Mouse (Mus musculus) kidney, postnatal 36 days (tissue): ENCODE measurements around the gene Foxn3.

Experiments used
- DNase-seq, 2 experiments: peaks; one replicate each; pipeline ENCODE4 v3.0.0; 2021 to 2022; ENCODE audit warnings: mixed read lengths in 2 of 2

The Foxn3 gene

DNA sequence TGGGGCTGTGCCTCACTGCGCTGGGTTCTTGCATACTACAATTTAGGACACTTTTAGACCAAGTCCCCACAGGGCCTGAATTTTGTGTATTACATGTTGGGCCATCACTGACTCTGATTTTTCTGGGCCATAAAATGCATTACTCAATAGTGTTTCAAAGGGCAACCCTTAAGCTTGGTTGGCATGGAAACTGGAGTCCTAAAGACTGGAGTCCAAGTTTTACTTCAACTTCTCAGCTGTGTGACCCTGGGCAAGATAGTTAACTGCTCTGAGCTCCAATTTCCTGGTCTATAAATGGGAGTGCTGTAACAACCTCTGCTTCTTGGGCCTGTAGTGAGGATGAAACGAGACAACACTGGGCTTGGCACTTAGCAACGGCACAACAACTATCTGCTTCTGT is 215.9 kb downstream of the Foxn3 start:
- DNase-seq = peak; percentile 34 to 68

DNA sequence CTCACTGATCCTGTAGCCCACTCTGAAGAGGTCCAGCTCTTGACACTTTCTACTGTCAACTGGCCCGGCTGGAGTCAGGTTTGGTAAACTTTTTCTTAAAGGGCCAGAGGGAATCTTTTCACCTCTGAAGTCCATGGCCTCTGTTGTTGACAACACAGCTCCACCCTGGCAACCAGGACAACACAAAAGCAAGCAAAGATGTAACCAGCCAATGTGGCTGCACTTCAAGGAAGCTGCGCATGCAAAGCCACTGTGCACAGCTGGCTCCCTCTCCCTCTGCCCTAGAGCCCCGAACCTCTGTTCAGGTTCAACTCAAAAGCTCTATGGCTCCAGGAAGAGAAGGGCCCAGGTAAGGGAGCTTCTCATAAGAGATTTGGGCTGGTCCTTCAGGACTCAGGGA is 216.4 kb downstream of the Foxn3 start:
- no peak for DNase-seq

DNA sequence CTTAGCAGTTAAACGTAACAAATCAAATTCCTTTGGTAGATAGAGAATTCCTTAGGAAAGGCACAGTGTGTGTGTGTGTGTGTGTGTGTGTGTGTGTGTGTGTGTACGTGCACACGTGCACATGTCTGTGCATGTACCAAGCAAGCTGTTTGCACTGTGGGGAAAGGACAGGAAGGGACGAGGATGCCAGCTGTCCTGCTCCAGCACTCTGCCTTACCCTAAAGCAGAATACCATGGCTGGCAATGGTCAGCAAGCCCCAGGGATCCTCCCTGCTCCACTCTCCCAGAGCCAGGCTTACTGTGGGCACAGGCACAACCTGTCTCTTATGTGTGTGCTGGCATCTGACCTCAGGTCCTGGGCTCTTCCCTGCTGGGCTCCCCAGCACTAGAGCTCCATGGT is 218.1 kb downstream of the Foxn3 start:
- no peak for DNase-seq

DNA sequence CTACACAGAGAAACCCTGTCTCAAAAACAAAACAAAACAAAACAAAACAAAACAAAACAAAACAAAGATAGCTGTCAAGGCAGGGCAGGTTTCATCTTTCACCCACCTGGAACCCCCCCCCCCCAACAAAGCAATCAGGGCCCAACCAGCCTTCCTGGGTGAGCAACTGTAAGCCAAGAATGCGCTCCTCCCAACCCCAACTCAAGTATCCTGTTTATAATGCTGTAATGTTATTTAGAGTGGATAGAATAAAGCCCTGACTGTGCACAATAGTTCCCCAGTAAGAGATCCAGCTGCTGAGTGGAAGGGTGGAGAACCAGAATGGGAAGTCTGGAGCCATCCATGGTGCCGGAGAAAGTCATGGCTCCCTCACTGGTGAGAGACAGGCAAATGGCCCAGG is 220.0 kb downstream of the Foxn3 start:
- DNase-seq = no peak

DNA sequence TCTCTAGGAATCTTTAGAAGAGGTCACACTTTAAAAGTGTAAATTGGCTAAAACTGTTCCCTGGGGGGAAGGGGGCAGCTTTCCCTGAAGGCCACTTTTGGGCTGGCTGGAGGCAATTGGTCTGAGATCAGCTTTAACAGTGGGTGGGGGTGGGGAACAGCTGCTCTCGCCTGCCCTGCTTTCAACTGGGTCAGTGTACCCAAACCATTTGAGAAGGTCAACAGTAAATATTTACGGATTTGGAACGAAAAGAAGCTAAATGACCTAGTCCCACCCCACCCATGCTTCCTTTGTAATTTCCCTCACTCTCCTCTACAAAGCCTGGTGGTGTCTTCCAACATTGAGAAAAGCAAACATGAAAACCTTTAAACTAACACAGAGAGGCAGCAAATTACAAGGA is 221.2 kb downstream of the Foxn3 start:
- no peak for DNase-seq

DNA sequence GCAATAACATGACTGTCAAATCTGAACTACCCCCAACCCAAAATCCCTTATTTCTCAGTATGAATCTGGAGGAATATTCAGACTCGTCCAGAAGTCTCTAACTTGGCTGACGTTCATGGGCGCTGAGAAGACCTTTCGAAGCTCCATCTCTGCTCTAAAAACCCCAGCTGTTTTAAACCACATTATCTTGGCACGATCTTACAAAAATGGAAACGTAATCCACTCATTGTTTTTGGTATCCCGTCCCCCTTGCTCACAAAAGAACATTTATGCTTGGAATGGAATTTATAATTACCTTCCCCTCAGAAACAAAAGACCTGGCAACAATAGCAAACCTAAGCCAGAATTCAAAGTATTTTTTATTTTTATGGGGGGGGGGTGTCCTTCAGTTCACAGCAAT is 221.6 kb downstream of the Foxn3 start:
- no peak for DNase-seq

DNA sequence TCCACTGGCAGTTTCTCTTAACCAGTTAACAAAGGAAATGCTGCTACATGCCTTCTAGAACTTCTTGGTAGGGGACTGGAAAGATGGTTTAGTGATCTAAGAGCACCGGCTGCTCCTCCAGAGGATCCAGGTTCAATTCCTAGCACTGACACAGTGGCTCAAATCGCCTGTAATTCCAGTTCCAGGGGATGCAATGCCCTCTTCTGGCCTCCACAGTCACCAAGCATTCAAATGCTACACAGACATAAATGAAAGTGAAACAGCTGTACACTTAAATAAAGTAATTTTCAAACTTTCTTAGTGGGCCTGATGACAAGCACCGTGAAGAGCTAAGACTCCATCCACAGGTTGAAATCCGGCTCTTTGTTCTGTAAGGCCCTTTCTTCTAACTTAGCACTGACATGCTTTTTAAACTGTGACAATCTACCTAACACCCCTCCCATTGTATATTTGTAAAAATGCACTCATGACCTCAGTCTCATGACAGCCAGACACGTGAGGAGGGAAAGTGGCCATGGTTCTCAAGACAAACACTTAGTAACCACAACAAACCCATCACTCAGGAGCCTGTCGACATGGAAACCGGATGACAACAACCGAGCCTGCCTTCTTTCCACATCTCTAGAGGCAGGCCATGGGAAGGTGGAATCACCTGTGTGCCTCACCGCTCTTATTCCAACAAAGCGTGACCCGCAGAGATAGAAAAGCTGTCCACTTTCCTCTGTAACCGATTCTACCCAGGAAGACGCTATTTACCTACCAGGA is 222.8 kb downstream of the Foxn3 start:
- DNase-seq = no peak

DNA sequence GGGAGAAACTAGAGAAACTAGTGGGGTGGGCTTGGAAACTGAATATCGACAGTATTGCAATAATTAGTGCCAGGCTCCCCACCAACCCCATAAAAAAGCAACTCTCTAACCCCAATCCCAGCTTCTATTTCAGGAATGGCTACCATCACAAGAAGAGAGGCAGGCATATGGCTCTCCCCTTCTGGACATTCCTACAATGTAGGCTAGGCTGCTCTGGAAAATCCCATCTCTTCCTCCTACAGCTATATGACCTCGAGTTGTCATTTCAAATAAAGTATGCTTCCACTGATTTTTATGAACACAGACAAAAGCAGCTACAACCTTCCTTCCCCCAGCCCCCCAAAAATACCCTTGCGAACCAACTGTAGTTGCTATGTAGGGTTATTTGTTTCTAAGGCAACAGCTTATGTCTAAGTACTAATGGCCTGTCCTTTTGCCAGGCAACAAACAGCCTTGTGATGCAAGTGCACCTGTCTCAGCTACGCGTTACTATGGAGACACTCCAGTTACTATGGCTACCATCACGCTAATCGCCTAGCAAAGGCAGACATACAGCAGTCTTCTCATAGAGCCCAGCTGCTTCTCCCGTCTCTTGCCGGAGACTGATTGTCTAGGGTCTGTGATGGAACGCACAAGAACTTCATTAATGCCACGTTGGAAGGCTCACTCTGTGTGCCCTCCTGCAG is 223.6 kb downstream of the Foxn3 start:
- no peak for DNase-seq

DNA sequence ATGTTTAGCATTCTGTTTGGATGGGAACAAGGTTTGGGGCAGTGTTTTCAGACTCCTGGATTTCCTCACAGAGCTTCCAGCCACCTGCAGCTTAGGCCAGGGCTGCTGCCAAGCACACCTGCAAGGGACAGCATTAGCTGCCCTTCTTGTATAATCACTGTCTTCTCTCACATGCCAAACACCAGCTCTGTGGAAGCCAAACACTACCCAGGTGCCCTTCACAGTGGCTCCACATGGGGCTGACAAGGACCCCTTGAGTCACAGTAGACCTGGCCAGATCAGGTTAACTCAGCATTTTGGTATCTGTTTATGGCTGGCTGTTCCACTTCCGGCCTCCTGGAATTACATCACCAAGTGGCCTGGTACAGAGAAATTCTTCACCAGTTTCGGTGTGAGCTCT is 224.6 kb downstream of the Foxn3 start:
- DNase-seq = no peak

DNA sequence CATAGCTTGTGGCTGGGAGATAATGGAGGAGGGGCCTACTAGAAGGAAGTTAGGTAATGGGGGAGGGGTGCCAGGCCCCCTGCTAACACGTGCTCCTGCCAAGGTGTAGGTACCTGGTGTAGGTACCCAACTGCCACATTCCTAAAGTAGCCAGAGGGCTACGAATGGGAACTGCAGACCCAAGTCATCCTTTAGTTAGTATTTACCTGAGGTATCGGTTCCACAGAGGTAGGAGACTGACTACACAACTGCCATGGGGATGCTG is 226.3 kb downstream of the Foxn3 start:
- DNase-seq = no peak

DNA sequence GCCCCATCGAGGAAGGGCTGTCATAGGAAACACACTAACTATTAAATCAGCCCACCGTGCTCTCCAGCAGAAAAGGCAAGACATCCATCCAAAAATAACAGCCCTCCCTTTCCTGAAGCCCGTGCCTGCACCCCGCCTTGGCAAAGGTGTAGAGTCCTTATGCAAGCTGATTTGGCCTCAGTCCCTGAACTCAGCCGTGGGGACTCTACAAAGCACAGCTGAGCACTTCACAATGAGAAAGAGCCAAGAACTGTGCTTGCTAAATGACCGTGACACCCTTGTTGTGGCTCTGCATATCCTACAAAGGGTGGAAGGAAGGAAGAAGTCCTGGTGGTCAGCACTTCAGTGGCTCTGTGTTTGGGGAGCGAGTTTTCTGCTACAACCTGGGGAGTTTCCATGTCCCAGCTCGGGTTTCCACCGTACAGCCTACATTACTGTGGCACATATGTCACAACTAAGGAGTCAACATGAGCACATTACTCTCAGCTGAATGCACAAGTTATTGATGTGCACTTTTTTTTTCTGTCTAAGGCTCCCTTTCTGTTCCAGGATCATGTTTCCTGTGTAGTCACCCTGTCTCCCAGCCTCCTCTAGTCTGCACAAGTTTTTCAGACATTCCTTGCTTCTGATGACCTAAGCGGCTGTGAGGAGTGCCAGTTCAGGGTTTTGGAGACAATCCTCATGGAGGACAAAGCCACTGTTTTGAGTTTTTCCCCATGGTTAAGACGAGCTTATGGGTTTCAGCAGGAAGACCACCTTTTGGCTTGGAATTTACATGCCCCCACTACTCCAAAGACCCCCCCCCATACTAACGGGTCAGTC is 226.8 kb downstream of the Foxn3 start:
- DNase-seq = peak; percentile 80 to 86

DNA sequence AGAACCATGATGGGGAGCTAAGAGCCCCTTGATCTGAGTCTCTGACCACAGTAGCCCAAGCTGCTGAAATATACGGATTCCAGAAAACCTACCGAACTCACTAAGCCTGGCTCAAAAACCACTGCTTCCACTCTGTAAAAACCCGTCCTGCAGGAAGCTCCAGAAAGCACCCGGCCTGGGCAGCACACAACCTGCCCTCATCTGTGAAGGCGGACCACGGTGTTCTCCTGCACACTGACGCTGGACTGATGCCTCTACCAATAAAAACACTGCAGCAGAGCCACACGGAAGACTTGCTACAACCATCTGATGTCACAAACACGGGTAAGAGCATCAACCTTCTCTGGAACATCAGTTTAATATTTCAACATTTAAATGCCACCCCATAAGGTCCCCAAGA is 227.8 kb downstream of the Foxn3 start:
- DNase-seq = no peak

DNA sequence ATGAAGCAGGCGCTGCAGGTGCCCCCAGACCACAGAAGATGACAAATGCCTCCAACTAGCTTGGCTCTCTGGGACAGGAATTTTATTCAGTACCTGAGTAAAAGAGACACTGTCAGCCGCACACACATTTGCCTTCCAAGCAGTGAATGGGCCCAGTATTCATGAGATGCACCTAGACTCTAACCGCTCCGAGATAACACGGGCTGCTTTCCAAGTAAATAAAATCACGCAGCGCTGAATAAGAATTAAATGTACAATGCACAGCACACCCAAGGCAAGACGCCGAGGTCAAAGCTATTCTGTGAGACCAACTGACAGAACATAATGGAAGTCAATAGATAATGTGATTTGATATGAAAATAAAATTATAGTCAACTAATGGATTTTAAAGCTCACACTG is 229.4 kb downstream of the Foxn3 start:
- DNase-seq = no peak

DNA sequence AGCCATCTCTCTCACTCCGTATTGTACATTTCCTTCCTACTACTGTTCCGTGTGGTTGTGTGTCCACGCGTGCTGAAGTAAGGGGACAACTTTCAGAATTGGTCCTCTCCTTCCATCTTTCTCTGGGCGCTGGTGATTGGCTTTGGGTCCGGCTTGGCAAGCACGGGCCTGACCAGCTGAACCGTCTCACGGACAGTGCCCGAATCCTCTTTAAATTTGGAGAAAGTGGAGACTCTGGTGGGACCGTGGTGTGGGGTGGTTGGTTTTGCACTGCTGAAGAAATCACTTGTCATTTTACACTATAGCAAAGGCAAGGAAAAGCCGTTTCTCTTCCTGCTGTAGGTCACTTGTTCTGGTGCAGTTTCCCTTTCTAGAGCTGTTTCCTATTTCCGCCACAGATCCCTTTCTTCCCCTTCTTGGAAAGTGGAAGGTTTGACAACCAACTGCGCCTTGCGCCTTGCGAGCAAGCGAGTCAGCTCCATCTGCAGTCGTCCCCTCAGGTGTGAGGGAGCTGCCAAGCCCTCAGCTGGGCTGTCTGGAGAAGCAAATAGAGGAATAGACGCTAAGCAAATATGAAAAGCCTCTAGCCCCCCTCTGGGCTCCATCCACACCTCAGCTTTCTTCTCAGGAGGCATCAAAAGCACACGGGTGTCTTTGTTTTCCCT is 229.9 kb downstream of the Foxn3 start:
- DNase-seq = no peak

DNA sequence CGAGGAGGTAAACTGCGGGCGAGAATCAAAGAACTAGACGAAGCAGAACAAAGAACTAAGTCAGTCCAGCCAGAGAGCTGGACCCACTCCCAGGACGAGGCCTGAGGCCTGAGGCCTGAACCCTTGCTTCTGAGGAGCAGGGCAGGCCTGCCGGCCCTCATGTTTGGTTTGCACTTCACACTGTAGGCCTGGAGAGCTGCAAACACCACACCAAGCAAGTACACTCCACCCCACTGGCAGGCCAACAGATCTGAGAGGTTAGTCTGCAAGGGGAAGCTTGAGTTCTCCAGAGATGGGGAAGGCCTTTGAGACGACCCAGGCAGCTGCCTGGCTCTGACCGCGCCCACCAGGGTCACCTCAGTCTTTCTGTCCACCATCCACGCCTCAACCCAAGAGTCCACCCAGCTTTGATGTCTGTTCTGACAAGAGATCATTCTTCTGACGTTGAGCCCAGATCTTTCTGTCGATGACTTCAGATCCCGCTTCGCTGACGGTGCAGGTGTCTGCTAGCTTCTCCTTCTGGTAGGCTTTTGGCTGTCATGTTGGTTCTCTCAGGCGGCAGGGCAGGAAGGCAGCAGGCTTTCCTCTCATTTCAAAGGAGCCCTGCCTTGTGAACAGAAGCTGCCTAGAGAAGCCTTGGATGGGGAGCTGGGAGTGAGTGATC is 231.1 kb downstream of the Foxn3 start:
- DNase-seq = no peak

DNA sequence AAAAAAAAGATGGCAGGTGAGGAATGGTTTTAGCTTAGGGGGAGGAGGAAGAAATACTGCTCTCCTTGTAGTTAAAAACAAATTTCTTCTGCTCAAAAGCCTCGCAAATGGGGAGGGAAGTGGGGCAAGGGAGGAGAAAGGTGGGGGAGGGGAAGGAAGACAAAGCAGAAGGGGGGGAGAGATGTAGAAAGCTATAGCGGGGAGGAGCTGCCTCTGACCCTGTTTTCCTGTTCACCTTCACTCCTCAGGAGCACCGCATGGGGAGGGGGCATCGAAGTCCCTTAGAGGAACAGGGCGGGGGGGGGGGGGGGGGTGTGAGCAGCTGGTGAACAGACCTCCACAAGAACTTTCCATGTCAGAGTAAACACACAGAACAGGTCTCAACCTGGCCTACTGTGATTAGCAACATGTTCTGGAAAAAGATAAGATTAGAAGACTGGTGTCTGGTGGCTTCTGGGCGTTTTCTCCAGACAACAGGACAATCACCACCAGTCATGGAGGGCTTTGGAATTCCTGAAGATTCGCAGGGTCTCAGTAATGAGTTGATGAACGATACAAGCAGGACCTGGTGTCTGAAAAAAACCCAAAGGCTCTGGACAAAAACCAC is 231.9 kb downstream of the Foxn3 start:
- DNase-seq = no peak

DNA sequence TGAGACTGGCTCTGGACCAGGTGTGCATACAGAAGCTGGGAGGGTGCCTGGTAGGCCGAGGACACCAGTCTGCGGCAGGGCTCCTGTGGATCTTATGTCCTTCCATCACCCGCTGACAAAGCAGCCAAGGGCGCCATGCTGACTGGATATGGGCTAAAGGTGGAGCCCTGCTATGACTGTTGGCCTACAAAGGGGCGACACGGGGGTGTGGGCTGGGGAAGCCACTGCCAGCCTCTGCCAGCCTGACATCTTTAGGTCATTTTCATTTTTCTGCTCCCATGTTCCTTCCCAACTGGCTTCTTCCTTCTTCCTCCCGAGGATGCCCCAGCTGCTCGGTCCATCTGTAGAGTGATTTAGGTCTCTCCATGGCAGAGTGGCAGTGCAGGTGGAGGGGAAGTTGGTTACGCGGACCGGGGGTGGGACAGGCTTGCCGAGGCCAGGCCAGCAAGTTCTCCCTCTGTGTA is 232.5 kb downstream of the Foxn3 start:
- no peak for DNase-seq

DNA sequence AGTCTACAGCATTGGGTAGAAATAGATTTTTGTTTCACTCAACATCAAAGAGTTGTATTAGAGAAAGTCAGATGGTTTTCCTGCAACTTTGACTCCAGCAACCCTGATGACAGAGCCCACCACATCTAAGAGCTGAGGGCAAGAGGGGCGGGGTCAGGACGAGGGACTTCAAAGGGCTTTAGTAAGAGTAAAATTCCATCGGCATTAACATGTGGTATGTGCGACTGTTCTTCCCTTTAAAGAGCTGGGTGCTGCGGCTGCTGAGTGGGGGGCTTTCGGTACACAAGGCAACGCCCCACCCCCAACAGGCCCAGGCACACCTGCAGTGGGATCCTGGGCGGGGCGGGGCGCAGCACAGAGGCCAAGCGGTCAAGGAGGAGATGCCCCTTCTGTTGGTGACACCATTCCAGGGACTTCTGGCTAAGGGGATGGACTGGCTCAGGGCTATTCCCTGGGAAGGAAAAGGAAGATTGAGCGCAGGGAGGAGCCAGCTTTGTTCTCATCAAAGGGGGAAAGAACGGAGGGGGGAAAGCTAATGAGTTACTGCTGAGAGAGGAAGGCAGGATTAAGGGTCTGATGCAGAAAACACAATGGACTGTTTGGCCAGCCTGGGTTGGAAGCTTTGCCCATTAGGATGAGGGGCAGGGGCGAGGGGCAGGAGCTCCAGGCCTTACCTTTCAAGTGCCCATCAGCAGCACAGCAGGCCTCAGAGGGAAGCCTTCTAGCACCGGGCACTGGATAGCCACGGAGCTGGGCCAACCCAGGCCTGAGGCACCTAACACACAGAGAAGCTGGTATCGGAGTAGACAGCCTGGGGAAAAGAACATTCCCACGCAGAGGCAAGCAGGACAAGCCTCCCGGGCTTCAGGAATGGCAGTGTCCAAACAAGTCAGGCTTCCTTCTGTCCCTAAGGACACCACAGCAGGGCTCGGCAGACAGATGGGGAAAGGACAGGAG is 233.8 kb downstream of the Foxn3 start:
- DNase-seq = no peak

DNA sequence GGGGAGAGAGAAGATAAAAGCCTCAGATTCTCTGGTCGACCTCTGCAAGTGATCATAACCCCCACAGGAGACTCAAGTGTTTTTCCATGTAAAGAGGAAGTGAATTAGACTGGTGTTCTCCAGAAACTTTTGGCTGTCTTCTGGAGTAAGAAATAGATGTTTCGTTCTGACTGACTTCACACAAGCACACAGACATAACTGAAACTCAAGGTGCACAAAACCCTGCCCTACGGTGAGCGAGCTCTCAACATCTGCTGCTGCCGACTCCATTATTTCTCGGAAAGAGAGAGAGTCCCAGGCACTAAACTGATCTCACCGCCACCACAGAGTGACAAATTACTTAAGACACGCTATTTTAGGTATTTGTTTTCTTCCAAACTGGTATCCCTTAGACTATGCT is 237.2 kb downstream of the Foxn3 start:
- DNase-seq = no peak

DNA sequence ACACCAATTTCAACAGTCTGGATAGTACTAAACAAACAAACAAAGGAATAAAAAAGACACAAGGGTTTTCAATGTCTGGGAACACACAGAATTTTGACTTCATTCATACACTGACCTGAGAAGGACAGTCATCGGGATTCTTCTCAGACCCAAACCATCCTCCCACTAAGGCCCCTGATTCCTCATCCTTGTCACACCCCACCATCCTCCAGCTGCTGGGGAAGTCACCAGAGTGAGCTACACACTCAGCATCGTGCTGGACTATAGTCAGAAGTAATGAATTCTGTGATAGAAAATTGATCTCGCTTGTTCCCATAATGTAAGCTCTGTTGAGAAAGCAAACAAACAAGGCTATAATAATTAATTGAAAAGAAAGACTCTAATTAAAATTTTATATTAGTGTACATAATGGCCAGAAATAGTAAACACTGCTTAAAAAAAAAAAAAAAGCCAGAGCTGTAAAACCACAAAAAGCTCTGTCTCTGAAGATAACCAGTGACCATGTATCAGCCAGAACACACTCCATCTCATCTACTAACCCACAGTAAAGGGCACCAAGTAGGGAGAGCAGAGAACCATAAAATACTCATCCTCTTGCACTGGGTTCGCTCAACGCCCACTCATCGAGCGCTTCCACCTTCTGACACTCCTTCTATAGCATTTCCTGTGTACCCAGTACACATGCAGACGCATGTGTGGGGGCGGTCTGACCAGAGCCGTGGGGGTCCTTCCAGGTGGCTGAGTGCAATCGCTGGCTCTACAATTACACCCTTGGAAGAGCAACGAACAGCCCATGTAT is 241.6 kb downstream of the Foxn3 start:
- DNase-seq = no peak
